Mouse (Mus musculus) cerebellum, adult 2 months (tissue): ENCODE measurements around the gene Gm43738.

Experiments
- CTCF ChIP-seq: fragments of 200-500 bp; IDR thresholded peaks from 2 replicates; pipeline ENCODE4 v1.5.1; 2011; ENCODE audit warnings: low read depth, mild to moderate bottlenecking, control low read depth, low read length, moderate library complexity, borderline replicate concordance; ENCODE audit not compliant: insufficient read depth
- POLR2A ChIP-seq: fragments of 200-500 bp; IDR thresholded peaks from 2 replicates; pipeline ENCODE4 v1.6.1; 2011; ENCODE audit warnings: low read length, control low read depth, borderline replicate concordance; ENCODE audit not compliant: insufficient read depth

GRCm38 (mm10) chr3:89145566-89145965 lies 44.7 kb upstream of the Gm43738 start:
- no peak for TF ChIP-seq CTCF
- no peak for TF ChIP-seq POLR2A
